Mouse (Mus musculus): ENCODE measurements around the gene Akap1.
"Not testable (repeated sequence)": the region's sequence is repeated elsewhere in the genome, so short reads cannot be mapped to it uniquely, and the experiment has no call there.

Gene Akap1

DNA sequence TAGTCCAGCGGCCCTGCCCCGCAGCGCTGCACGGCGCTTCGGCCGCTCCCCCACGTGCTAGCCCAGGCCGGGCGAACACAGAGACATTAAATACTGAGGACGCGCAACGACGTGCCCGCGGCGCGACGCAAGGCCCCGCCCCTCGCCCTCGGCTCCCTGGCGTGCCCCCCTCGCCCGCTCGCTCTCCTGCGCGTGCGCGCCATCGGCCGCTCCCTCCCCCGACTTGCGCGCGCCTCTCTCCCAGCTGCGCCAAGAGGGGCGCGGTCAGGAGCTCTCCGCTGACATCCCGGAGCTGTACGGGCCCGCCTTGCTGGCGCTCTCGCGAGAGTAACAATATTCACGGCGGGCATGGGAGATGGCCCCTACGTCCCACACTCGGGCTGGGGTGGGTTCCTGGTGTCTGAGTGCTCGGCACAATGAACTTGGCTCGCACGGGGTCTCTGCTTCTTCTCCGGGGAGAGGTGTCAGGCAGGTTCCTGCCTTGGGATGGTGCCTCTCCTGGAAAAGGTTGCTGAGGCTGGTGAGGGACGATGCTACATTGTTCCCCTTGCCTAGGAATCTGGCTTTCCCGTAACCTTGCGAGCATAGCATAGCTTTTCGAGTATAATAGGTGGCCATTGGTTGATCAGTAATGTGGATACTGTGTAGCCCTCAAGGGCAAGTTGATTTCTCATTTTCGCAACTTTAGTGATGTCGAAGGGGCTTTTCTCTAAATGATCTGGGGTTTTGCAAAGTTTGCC, at the start of gene Akap1:
Akap1 (minus strand) TSS at position 129 of the 740 bp plus-strand sequence.
- DNase-seq (ENCODE audit: low read depth, low spot score) = peak; percentile 98

DNA sequence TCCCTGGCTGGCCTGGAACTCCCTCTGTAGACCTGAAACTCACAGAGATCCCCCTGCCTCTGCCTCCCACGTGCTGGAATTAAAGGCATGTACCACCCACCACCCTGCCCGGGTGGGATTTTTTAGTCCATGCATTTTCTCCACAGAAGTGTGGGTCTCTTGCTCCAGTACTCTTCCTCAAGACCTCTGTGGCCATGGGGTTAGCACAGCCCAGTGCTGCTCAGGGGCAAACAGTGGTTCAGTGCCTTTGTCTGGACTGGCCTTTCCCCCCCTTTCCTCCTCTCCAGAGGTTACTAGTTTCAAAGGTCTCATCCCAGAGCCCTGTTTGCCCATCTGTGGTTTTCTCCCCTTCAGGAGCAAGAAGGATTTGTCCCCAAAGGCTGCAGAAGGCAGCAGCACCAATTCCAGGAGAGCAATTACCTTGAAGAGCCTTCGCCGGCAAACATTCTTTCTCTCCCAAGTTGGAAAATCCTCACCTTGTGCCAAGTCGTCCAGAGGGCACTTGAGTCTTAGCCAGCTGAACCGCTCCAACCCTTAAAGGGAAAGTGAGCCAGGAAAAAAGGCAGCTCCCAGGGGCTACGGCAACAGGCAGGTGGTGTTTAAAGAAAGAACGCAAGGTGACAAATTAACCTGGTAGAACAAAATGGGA, 45.1 kb upstream of the Akap1 start:
- peak; percentile 45 for DNase-seq (ENCODE audit: low read depth, low spot score)

DNA sequence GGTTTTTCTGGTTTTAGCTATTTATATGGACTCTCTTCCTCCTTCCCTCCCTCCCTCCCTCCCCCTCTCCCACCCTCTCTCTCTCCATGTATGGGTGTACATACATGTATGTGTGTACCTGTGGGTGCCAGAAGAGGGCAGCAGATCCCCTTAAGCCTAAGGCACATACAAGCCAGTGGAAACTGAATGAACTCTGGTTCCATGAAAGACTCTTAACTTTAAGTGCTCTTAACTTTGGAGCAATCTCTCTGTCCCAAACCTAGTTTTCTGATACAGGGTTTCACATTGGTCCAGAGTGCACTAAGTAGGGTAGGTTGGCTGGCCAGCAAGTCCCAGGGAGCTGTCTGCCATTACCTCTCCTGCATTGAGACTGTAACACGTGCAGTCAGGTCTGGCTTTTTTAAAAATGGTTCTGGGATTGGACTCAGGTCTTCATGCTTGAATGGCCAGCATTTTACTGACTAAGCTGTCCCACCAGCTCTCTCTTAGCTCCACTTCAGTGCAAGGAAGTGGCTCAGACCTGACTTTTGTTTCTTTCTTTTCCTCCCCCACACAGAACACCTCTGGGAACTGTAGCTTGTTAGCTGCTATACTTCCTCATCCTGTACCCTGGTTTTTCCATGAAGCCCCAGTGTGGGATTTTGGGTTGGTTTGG, 44.3 kb upstream of the Akap1 start:
- DNase-seq (ENCODE audit: low read depth, low spot score) = peak; percentile 69

DNA sequence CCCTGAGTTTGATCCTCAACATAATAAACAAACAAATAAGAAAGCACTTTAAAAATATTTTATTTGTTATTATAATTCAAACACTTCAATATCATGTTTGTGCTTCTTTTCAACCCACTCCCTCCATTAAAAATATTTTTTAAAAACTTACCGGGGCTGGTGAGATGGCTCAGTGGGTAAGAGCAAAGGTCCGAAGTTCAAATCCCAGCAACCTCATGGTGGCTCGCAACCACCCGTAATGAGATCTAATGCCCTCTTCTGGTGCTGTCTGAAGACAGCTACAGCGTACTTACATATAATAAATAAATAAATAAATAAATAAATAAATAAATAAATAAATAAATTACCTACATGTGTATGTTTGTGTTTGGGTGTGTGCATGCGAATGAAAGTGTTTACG, 43.5 kb upstream of the Akap1 start:
- DNase-seq (ENCODE audit: low read depth, low spot score) = no peak

DNA sequence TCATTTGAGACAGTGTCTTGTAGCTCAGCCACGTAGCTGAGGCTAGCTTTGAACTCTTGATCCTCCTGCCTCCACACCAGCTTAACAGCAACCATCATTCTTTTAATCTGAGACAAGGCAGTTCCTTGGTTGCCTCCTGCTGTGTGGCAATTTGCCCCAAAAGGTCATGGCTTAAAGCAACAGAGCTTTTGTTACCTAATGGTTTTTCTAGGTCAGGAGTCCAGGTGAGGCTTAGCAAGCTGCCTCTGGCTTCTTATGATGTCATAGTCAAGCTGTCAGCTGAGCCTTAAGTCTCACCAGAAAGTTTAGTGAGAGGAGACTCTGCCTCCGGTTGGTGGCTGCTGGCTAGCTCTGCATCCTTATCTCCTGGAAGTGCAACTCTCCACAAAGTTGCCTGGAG, 41.2 kb upstream of the Akap1 start:
- DNase-seq (ENCODE audit: low read depth, low spot score) = no peak

DNA sequence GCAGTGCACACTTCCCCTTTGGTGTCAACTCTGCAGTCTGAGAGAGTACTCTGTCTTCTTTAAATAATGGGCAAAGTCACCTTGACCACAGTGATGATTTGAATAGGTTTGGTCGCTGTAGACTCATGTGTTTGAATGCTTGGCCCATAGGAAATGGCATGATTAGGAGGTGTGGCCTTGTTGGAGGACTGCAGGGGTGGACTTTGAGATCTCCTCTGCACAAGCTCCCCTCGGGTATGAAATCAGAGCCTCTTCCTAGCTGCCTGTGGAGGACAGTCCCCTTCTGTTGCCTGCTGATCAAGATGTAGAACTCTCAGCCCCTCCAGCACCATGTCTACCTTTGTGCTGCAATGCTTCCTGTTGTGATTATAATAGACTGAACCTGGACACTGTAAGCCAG, 39.7 kb upstream of the Akap1 start:
- no peak for DNase-seq (ENCODE audit: low read depth, low spot score)

DNA sequence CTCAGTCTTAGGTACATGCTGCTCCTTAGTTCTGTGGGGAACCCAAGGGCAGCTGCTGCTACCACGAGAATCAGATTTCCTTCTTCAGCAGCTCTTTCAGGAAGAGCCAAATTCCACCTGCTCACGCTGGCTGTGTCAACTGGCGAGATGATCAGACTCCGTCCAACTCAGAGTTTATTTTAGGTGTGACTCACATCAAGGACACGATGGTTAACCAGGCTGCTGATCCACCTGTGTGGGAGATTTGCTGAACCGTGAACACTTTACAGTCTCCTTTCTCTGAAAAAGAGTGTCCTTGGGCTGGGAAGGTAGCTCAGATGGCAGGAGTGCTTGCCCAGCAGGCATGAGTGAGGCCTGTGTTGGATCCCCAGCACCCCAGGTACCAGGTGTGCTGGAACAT, 38.4 kb upstream of the Akap1 start:
- peak; percentile 79 for DNase-seq (ENCODE audit: low read depth, low spot score)

DNA sequence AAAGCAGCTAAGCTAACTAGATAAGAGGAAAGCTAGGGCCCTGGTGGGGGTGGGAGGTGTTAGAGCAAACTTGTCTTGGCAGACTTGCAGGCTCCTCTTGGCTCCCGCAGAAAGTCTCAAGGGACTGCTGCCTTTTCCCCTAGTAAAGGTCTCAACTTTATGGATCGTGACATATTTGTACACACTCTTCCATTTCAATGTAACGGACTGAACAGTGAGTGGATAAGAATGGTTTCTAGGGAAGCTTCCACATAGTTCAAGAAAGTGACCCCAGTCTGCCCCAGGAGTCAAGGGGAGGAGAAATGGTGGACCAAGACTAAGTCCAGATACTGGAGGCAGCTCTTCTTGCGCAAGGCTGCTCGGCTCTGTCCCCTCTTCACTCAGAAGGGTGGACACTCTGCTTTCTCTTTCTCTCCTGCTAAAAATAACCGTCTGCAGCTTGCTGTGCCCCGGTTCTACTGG, 37.0 kb upstream of the Akap1 start:
- DNase-seq (ENCODE audit: low read depth, low spot score) = peak; percentile 41

DNA sequence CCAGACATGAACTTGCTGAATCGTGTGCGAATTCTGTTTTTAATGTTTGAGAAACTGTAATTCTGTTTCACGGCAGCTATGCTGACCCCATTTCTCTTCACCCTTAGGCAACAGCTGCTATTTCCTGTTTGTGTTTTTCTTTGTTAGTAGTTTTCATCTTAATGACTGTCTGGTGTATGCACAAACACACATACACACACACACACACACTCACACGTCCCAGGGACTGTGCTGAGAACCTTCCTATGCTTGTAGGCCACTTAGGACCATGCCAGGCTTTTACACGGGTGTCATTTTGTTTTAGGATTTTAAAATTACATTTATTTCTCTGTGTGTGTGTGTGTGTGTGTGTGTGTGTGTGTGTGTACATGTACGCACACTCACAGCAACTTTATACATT, 35.2 kb upstream of the Akap1 start:
- no peak for DNase-seq (ENCODE audit: low read depth, low spot score)

DNA sequence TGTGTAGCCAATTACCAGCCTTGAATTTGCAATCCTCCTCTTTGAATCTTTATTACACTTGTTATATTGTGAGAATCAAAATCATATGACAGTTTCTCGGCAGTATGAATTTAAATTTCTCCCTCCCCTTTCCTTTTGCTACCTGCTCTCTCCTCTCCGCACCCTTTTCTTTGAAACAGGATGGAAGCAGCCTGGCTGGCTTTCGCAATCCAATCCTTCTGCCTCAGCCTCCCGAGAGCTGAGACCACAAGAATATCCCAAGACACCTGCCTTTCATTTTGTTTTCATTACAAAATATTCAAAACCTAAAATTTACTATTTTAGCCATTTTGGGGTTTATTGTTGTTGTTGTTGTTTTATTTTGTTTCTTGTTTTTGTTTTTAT, 34.0 kb upstream of the Akap1 start:
- DNase-seq (ENCODE audit: low read depth, low spot score) = no peak

DNA sequence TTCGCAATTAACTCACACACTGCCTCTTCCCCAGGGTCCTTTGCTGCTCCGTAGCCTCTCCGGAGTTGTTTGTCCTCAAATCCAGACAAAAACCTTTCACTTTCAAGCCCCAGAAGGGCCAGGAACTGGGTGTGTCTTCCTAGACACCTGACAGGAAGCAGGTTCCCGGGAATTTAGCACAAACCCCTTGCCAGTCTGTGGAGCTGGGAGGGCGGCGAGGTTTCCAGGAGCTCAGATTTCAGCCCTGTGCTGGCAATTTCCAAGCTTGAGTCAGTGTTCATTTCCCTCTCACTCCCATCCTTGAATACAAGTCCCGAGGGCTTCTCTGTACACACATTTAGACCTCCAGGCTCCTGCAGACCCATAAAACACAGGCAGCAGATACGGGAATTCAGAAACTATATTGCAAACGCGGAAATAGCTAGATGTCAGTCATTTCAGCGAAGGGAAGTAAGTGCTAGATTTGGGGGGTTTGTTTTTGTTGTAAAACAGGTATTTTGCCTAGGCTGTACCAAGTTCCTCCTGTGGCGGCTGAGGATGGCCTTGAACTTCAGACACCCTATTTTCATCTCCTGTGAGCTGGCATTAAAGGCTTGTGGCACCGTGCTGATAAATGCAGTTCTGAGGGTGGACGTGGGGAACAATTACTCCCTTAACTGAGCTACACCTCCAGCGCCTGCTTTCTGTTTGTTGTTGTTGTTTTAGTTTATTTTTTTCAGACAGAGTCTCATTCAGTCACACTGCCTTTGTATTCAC, 33.4 kb upstream of the Akap1 start:
- no peak for DNase-seq (ENCODE audit: low read depth, low spot score)

DNA sequence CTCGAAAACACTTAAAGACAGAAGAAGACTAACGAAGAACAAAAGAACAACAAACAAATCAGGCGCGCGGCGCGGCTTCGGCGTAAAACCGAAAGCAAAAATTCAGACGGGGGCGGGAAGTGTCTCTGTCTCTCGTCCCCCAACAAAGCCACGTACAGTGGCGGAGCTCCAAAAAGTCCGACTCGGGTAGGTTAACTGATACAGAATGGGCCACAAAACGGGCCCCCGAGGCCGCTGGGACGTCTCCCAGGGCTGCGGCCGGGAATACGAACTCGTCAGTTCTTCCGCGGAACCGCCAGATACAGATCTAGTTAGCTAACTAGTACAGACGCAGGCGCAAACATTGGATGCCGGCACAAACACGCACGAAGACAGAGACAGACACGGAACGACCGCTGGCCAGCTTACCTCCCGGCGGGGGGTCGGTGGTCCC, 31.4 kb upstream of the Akap1 start:
- not testable (repeated sequence) for DNase-seq (ENCODE audit: low read depth, low spot score)

DNA sequence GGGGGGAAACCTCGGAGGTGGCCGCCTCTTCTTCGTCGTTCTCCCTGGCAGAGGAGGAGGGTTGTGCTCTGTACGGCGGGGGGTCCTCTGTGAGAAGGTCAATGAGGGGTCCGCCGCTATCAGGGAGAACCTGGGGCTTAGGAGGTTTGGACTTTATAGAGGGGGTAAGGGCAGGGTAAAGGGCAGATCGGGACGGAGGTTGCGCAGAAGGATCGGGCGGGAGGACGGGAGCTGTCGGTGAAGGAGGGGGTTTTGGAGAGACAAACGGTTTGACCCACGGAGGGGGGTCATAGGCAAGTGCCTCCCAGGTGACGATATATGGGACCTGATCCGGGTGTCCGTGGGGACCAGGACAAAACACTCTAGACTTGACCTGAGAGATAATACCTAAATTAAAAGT, 30.8 kb upstream of the Akap1 start:
- DNase-seq (ENCODE audit: low read depth, low spot score) = not testable (repeated sequence)

DNA sequence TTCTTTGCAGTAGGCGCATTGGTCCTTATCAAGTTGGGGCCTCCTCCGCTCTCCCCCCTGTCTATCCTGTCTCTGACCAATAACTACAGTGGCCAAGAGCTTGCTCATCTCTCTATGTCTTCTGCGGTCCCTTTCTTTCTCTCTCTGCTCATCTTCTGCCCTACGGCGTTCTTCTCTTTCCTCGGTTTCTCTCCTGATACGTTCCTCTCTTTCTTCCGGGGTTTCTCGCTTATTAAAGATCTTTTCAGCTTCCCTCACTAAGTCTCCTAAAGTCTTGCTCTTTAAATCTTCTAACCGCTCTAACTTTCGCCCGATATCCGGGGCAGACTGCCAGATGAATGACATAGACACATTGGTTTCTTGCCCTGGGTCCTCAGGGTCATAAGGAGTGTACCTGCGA, 29.9 kb upstream of the Akap1 start:
- DNase-seq (ENCODE audit: low read depth, low spot score) = not testable (repeated sequence)

DNA sequence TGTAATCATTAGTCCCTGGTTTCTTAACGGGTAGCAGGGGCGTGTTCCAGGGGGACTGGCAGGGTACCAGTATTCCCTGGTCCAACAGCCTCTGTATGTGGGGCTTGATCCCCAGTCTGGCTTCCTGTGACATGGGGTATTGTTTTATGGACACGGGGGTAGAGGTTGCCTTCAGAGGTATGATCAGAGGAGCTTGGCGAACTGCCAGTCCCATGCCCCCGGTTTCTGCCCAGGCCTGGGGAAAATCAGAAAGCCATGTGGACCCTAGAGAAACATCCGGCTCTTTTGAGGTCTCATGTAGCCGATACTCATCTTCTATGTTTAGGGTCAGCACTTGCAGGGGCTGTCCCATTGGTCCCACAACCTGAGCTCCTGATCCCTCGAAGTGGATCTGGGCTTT, 29.1 kb upstream of the Akap1 start:
- DNase-seq (ENCODE audit: low read depth, low spot score) = not testable (repeated sequence)

DNA sequence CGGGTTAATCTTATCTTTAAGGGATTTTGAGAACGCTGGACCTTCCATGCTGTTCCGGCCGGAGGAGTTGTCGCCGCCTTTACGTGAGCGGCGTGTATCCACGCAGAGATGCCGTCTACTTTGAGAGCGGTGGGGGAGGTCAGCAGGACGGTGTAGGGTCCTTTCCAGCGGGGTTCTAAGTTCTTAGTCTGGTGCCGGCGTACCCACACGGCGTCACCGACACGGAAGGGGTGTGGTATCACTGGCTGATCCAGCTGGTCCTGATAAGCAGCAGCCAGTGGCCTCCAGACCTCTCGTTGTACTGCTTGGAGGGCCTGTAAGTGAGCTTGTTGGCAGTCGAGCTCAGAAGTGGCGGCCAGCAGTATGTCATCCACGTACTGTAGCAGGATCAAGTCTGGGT, 28.4 kb upstream of the Akap1 start:
- not testable (repeated sequence) for DNase-seq (ENCODE audit: low read depth, low spot score)

DNA sequence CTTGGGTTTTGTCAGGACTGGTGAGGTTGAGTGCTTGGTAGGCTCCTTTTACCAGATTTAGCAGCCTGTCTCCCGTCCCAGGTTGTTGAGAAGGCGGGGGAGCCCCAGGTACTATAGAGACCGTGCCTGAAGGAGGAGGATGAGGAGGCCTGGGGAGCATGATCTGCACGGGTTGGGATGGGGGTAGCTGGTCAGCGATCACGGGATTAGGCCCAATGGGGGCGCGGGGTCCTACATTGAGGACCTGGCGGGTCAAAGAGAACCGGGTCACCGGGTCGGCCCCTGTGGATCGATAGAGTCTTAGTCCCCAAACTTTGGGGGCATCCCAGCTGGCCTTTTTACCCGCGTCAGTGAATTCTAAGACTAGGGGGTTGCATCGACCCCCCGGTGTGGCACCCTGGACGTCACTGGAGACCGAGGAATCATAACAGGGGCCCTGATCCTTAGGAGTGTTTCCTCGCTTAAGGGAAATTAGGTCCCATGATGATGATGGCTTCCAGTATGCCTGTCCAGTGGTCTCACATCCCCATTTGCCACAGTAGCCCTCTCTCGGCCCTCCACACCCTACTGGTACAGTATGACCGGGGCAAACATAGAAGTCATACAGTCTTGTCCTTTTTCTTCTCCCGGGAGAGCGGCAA, 27.7 kb upstream of the Akap1 start:
- DNase-seq (ENCODE audit: low read depth, low spot score) = not testable (repeated sequence)

DNA sequence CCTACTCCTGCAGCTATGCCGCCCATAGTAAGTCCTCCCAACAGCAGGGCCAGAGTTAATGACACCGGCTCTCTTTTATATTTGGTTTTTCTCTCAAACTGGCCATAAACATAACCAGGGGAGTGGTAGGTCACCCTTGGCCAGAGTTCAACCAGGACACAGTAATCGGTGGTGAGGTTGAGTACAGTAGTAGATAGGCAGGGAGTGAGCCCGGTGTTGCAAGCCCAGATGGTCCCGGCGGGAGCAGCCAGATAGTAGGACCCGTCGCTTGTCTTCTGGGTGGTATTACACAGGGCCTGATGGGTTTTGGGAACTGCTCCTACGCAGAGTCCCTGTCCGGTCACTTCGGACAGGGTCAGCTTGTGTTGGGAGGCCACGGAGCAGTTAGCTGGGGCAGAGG, 27.1 kb upstream of the Akap1 start:
- not testable (repeated sequence) for DNase-seq (ENCODE audit: low read depth, low spot score)

DNA sequence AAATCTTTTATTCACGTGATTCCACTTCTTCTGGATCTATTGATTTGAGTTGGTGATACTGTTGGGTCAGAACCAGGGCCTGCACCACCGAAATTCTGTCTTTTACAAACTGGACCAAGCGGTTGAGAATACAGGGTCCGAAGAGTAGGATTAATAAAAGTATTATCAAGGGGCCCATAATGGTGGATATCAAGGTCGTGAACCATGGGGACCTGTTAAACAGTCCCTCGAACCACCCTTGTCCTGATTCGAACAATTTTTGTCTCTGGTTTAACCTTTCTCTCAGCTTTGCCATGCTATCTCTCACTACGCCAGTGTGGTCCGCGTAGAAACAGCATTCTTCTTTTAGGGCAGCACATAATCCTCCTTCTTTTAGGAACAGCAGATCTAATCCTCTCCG, 26.5 kb upstream of the Akap1 start:
- not testable (repeated sequence) for DNase-seq (ENCODE audit: low read depth, low spot score)

DNA sequence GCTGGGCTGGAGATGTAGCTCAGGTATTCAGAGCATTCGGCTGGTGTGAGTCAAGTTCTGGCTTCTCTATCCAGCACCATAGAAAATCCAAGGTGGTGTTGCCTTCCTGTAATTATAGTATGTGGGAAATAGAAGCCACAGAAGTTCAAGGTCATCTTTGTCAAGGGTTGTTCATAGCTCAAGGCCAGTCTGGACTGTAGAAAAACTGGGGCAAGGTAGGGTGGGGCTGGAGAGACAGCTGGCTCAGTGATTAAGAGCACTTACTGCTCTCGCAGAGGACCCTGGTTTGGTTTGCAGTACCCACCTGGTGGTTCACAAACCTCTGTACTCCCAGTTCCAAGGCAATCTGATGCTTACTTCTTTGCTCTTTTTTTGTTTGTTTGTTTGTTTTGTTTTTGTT, 24.6 kb upstream of the Akap1 start:
- no peak for DNase-seq (ENCODE audit: low read depth, low spot score)

DNA sequence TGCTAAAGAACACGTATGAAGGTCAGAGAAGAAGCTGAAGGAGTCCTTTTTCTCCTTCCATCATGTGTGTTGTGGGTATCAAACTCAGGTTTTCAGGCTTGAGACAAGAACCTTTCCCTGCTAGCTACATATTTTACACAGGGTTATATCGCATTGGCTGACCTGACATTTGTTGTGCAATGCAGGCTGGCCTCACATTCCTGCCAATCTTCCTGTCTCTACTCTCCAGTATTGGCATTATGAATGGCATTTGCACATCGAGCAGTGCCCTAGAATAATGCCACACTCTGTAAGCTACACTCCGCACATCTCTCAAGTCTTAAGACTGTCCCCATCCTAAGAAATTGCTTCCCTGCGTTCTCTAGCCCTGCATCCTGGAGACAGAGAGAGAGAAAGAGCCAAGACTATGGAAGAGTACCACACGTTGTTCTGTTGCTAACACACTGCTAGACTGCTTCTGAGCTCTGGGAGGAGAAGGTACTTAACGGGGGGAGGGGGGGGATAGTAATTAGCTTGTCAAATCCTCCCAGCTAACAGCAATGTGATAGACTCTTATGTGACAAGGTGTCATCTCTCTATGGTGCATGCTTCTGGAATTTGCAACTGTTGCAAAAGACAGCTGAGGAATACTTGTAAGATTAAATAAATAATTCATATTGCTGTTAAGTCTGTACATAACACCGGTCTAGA, 20.1 kb upstream of the Akap1 start:
- DNase-seq (ENCODE audit: low read depth, low spot score) = no peak

All from skeletal muscle tissue, adult 2 months (tissue).